Mouse (Mus musculus): Measurements from ENCODE around the gene Ccdc186.

DNA sequence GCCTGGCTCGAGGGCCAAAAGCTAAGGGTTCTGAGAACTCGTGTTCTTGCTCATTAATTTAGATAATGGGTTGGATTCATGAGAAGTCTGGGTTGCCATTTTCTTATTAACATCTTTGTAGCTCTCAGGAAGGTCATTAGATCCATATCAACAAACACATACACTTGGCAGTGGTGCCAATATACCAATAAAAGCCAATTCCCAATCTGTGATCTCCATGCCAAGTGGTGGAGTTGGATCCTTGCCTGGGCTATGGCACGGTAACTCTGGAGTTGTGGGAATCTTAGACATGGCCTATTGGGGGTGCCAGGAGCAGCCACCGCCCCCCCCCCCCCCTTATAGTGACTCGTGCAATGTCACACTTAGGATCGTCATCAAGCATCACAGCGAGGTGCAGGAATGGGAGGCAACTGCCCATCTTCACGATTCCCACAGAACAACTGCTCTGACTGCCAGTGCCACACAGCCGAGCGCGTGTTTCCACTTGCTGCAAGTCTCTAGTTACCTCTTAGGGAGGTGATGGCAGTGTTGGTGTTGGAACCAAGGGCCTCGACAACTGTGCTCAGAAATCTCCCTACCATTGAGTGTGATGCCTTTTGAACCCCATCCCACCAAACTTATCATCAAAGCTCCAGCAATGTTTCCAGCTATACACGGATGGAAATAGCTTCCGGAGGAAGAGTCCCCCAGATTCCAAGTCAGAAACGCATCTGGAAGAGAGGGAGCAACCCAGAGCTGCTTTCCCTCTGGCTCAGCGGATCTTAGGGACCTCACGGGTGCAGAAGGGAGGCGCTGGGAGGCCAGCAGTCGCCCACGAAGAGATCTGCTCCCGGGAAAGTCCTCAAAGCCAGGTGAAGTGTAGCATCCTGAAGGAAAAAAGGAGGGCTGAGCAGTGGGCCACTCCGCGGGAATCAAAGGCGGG, 46.8 kb downstream of the Ccdc186 start:
- no peak for TF ChIP-seq CTCF (IDR thresholded peaks at IDR 0.05; ENCODE audit: borderline replicate concordance, insufficient read depth, low read depth, low read length)
- no peak for TF ChIP-seq POLR2A (IDR thresholded peaks at IDR 0.05; ENCODE audit: borderline replicate concordance, insufficient read depth, low read length)
